Mouse (Mus musculus) G1E (cell line): ENCODE data around the gene Actl10.

Source experiments
- CTCF ChIP-seq: IDR thresholded peaks from 2 replicates; pipeline ENCODE4 v1.5.1; 2012; ENCODE audit warnings: low read depth, low read length, inconsistent platforms, mixed read lengths
- TAL1 ChIP-seq: conservative IDR thresholded peaks from 2 replicates; pipeline ENCODE4 v1.6.1; 2012; ENCODE audit warnings: low read depth, low read length, inconsistent platforms, mixed read lengths

GRCm38 (mm10) chr2:154569836-154570286 lies 18.3 kb downstream of the Actl10 start, which contains the start of gene E2f1:
- TF ChIP-seq CTCF (no peak), TAL1 (no peak)
